Mouse (Mus musculus): ENCODE results near the gene Scnn1a. TPM values are rescaled to one million over a fixed set of nuclear protein-coding genes. Genes with fewer than 3 reads are reported as not detected.

Gene Scnn1a
- 17.2 and 30.5 TPM in 2 replicates for polyA plus RNA-seq (2012)

GRCm38 (mm10) chr6:125320323-125320722, at the start of gene Scnn1a:
Scnn1a (plus strand) TSS chr6:125320659.

DNA sequence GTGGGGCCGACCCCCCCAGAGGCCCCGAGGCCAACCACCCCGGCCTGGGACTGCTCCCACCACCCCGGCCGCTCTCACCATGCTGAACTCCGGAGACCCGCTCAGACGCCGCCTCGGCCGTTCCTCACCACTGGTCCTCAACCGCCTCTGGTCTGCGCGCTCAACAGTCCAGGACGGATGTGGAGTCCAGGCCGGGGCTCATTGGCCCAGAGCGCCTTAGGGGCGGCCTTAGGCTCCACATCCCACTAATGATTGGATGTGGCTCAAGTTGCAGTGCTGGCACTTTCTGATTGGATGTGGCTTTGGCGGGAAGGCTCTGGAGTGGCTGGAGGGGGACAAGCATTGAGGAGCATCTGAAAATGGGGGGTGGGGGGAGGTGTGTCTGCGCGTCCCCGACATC, 34.6 kb upstream of the Scnn1a start, which contains the start of gene Tuba3a:
Tuba3a (minus strand) TSS at position 153 of the 400 bp plus-strand sequence.

GRCm38 (mm10) chr6:125313546-125314230, 6.8 kb upstream of the Scnn1a start, which contains the start of gene Ltbr:
Ltbr (minus strand) TSS chr6:125313885.

GRCm38 (mm10) chr6:125348721-125349574, 28.5 kb downstream of the Scnn1a start, which contains the start of gene Tnfrsf1a:
Tnfrsf1a (plus strand) TSS chr6:125349362.

GRCm38 (mm10) chr6:125380372-125381360, 60.2 kb downstream of the Scnn1a start, which contains the start of gene Plekhg6:
Plekhg6 (minus strand) TSS chr6:125380793.

Other genes with a start within 250 kb of the Scnn1a start
- 149 and 226 TPM in 2 replicates for gene Chd4, start 224.7 kb upstream of the Scnn1a start, polyA plus RNA-seq (2012)
- gene Nop2, start 188.8 kb upstream of the Scnn1a start, polyA plus RNA-seq (2012): 47.6 and 60.9 TPM in 2 replicates
- gene Iffo1, start 175.4 kb upstream of the Scnn1a start, polyA plus RNA-seq (2012): 48.0 and 55.0 TPM in 2 replicates
- 9,186 and 10,401 TPM in 2 replicates for gene Gapdh, start 154.2 kb upstream of the Scnn1a start, polyA plus RNA-seq (2012)
- gene Ncapd2, start 129.0 kb upstream of the Scnn1a start, polyA plus RNA-seq (2012): 249 and 284 TPM in 2 replicates
- gene Mrpl51, start 128.9 kb upstream of the Scnn1a start, polyA plus RNA-seq (2012): 89.5 and 130 TPM in 2 replicates
- 3.3 and 4.6 TPM in 2 replicates for gene Vamp1, start 105.1 kb upstream of the Scnn1a start, polyA plus RNA-seq (2012)
- 24.6 and 24.9 TPM in 2 replicates for gene Tapbpl, start 88.8 kb upstream of the Scnn1a start, polyA plus RNA-seq (2012)
- gene Cd27, start 83.6 kb upstream of the Scnn1a start, polyA plus RNA-seq (2012): 41.2 and 57.0 TPM in 2 replicates
- not detected in 2 replicates for gene Tuba3a, start 34.6 kb upstream of the Scnn1a start, polyA plus RNA-seq (2012)
- gene Ltbr, start 6.8 kb upstream of the Scnn1a start, polyA plus RNA-seq (2012): 116 and 137 TPM in 2 replicates
- 254 and 426 TPM in 2 replicates for gene Tnfrsf1a, start 28.7 kb downstream of the Scnn1a start, polyA plus RNA-seq (2012)
- gene Plekhg6, start 60.1 kb downstream of the Scnn1a start, polyA plus RNA-seq (2012): 0.06 and 0.13 TPM in 2 replicates
- 3.1 and 4.7 TPM in 2 replicates for gene Cd9, start 174.1 kb downstream of the Scnn1a start, polyA plus RNA-seq (2012)
- 7.4 and 15.0 TPM in 2 replicates for gene Vwf, start 226.1 kb downstream of the Scnn1a start, polyA plus RNA-seq (2012)